ENCODE assay signal across 8 mouse cellular contexts in the genomic region with DNA sequence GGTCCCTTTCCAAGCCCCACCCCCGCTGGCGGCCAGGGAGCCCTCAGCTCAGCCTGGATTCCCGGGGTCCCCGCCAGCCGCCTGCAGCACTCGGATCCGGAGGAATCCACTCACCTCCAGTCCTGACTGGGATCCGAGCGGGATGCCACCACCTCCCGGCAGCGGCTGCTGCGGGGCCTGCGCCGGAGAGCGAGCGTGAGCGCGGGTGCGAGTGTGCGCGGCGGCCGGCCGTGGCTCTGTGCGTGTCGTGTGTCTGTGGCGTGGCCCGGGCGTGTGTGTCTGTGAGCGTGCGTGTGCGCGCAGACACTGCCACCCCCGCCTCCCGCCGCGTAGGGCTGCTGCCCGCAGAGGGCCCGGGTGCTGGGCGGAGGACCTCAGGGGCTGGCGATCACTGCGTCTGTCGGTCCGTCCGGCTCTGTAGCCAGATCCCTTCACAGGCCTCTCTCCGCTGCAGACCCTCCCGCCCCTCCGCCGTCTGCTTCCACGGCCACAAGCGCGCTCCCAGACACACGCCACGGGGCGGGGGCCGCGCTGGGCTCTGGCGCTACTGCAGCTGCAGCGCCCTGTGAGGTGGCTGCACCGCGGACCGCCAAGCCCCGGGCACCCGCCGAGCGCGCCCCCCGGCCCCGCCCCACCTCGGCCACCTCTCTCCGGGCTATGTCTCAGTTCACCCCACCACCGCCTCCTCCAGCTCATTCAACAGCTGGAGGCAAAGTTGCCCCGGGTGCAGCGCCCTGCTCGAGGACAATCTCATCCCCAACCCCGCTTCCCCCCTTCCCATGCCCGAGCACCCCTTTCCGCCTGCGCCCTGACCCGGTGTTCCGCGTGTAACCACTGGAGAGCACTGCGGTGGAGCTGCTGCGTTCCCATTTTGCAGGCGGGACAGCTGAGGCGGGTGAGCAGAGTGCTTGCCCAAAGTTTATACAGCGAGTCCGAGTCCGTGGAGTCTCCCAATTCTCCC. TPM values are rescaled to one million over a fixed set of nuclear protein-coding genes. Genes with fewer than 3 reads are reported as not detected.
DNase-seq lines count a peak whose midpoint lies in the region; ATAC-seq and TF ChIP-seq lines count a peak whose summit lies in the region.

TSS of gene Elfn2 (minus strand) at position 482 of the 961 bp plus-strand sequence.

- H3K4me3 ChIP-seq in heart, embryonic 13.5 days = peak within 1 kb of the TSS; percentile 53
- H3K4me3 ChIP-seq in embryonic facial prominence, embryonic 12.5 days = peak within 1 kb of the TSS; percentile 47
- peak within 1 kb of the TSS; percentile 41 for H3K4me3 ChIP-seq in intestine, embryonic 15.5 days (replicated peaks)
- H3K4me3 ChIP-seq in liver, postnatal 0 days (ENCODE audit: low read depth, low read length) = 0 out of 2 replicates have a peak within 1 kb of the TSS, but pooled peaks have one; percentile 10
- H3K4me3 ChIP-seq in stomach, embryonic 14.5 days (ENCODE audit: low read depth, low read length) = peak within 1 kb of the TSS; percentile 40

- peaks cover 89% of the 10 kb centered on the region for H3K27me3 ChIP-seq in heart, embryonic 13.5 days (replicated peaks)
- H3K27me3 ChIP-seq in embryonic facial prominence, embryonic 12.5 days = peaks cover 77% of the 10 kb centered on the region
- peaks cover 81% of the 10 kb centered on the region for H3K27me3 ChIP-seq in intestine, embryonic 15.5 days (replicated peaks)
- H3K27me3 ChIP-seq in liver, postnatal 0 days (ENCODE audit: insufficient read depth, low read length) = peaks cover 75% of the 10 kb centered on the region
- peaks cover 54% of the 10 kb centered on the region for H3K27me3 ChIP-seq in stomach, embryonic 14.5 days (ENCODE audit: control insufficient read depth, insufficient read depth, low read length)

- no peak within 1 kb of the TSS for H3K27ac ChIP-seq in heart, embryonic 13.5 days (replicated peaks)
- H3K27ac ChIP-seq in embryonic facial prominence, embryonic 12.5 days = no peak within 1 kb of the TSS
- no peak within 1 kb of the TSS for H3K27ac ChIP-seq in intestine, embryonic 15.5 days
- H3K27ac ChIP-seq in liver, postnatal 0 days (ENCODE audit: low read depth) = no peak within 1 kb of the TSS
- no peak within 1 kb of the TSS for H3K27ac ChIP-seq in stomach, embryonic 14.5 days (ENCODE audit: low read length)

- no peak for ATAC-seq in heart, embryonic 13.5 days (ENCODE audit: extremely low read depth, insufficient number of reproducible peaks, low FRiP score, low TSS enrichment)
- no peak for ATAC-seq in embryonic facial prominence, embryonic 12.5 days (ENCODE audit: insufficient number of reproducible peaks, insufficient read depth, low FRiP score, low TSS enrichment)
- ATAC-seq in intestine, embryonic 15.5 days = 0 out of 2 replicates have a peak, but pooled peaks have one; percentile 36
- ATAC-seq in liver, postnatal 0 days = no peak
- no peak; the same call in 1 of the 2 replicates for ATAC-seq in stomach, embryonic 14.5 days (ENCODE audit: insufficient number of reproducible peaks, insufficient read depth, low FRiP score, low read depth)
- ATAC-seq in inflammation-experienced regulatory T-cells, adult 6 months = no peak

- peak within 1 kb of the TSS; percentile 75 for H3K4me2 ChIP-seq in heart, embryonic 13.5 days
- peak within 1 kb of the TSS; percentile 96 for H3K4me2 ChIP-seq in embryonic facial prominence, embryonic 12.5 days (replicated peaks)
- H3K4me2 ChIP-seq in intestine, embryonic 15.5 days (replicated peaks) = peak within 1 kb of the TSS; percentile 77
- no peak within 1 kb of the TSS for H3K4me2 ChIP-seq in liver, postnatal 0 days (ENCODE audit: low read depth, low read length)
- H3K4me2 ChIP-seq in stomach, embryonic 14.5 days (replicated peaks; ENCODE audit: low read depth, low read length) = peak within 1 kb of the TSS; percentile 78

- H3K36me3 ChIP-seq in heart, embryonic 13.5 days = no peaks in the 10 kb centered on the region
- no peaks in the 10 kb centered on the region for H3K36me3 ChIP-seq in embryonic facial prominence, embryonic 12.5 days
- H3K36me3 ChIP-seq in intestine, embryonic 15.5 days = no peaks in the 10 kb centered on the region
- H3K36me3 ChIP-seq in liver, postnatal 0 days (replicated peaks; ENCODE audit: insufficient read depth, low read length) = no peaks in the 10 kb centered on the region
- no peaks in the 10 kb centered on the region for H3K36me3 ChIP-seq in stomach, embryonic 14.5 days (ENCODE audit: control insufficient read depth, insufficient read depth, low read length)

- no peak for TF ChIP-seq EP300 in liver, postnatal 0 days (IDR thresholded peaks at IDR 0.05; ENCODE audit: low read depth)

- no peak for TF ChIP-seq CTCF in liver, postnatal 0 days (IDR thresholded peaks at IDR 0.05; ENCODE audit: low read depth)

- H3K9me3 ChIP-seq in heart, embryonic 13.5 days = no peaks in the 10 kb centered on the region
- no peaks in the 10 kb centered on the region for H3K9me3 ChIP-seq in embryonic facial prominence, embryonic 12.5 days
- no peaks in the 10 kb centered on the region for H3K9me3 ChIP-seq in intestine, embryonic 15.5 days
- H3K9me3 ChIP-seq in liver, postnatal 0 days (ENCODE audit: low read length) = no peaks in the 10 kb centered on the region
- H3K9me3 ChIP-seq in stomach, embryonic 14.5 days (ENCODE audit: control insufficient read depth, low read depth, low read length) = no peaks in the 10 kb centered on the region

- peaks cover 30% of the 10 kb centered on the region for H3K4me1 ChIP-seq in heart, embryonic 13.5 days
- H3K4me1 ChIP-seq in embryonic facial prominence, embryonic 12.5 days = peaks cover 7% of the 10 kb centered on the region; the same call in 1 of the 2 replicates
- peaks cover 15% of the 10 kb centered on the region; the same call in 1 of the 2 replicates for H3K4me1 ChIP-seq in intestine, embryonic 15.5 days (replicated peaks)
- 0 out of 2 replicates have a peak, but pooled peaks cover 4% of the 10 kb centered on the region for H3K4me1 ChIP-seq in liver, postnatal 0 days (ENCODE audit: insufficient read depth)
- H3K4me1 ChIP-seq in stomach, embryonic 14.5 days (ENCODE audit: control insufficient read depth, insufficient read depth, low read length) = peaks cover 9% of the 10 kb centered on the region; the same call in 1 of the 2 replicates

- no peak for DNase-seq in heart, adult 9 months (ENCODE audit: low spot score in 2 of 2)
- DNase-seq in ES-CJ7 (ENCODE audit: low read depth, low spot score) = peak; percentile 27
- no peak for DNase-seq in liver, postnatal 0 days

- WGBS in heart, embryonic 13.5 days = 2% methylated on average over 88 of the region's 89 CpGs
- WGBS in embryonic facial prominence, embryonic 12.5 days = 2% methylated on average over 72 of the region's 89 CpGs
- 2% methylated on average over 87 of the region's 89 CpGs for WGBS in intestine, embryonic 15.5 days
- 5% methylated on average over 83 of the region's 89 CpGs for WGBS in liver, postnatal 0 days (ENCODE audit: insufficient replicate concordance)
- WGBS in stomach, embryonic 14.5 days = 2% methylated on average over 88 of the region's 89 CpGs

- H3K9ac ChIP-seq in heart, embryonic 13.5 days = peak within 1 kb of the TSS; percentile 69
- peak within 1 kb of the TSS; percentile 51 for H3K9ac ChIP-seq in embryonic facial prominence, embryonic 12.5 days
- H3K9ac ChIP-seq in intestine, embryonic 15.5 days = peak within 1 kb of the TSS; percentile 13; the same call in 1 of the 2 replicates
- H3K9ac ChIP-seq in liver, postnatal 0 days (replicated peaks) = no peak within 1 kb of the TSS
- H3K9ac ChIP-seq in stomach, embryonic 14.5 days (replicated peaks; ENCODE audit: low read depth, low read length) = no peak within 1 kb of the TSS

RNA-seq across cellular contexts. Expression of gene Elfn2, which starts in this region (rescaled TPM):
- polyA plus RNA-seq in heart, embryonic 13.5 days (2015; fragmentation: Nextera tagmentation; extraction: Ambion mirVana) = 0.03 TPM in 1 of 2 replicates, not detected in the other
- 0.06 and 0.19 TPM in 2 replicates for polyA plus RNA-seq in embryonic facial prominence, embryonic 12.5 days (2016; fragmentation: Nextera tagmentation; extraction: Ambion mirVana)
- polyA plus RNA-seq in intestine, embryonic 15.5 days (2015; fragmentation: Nextera tagmentation; extraction: Ambion mirVana) = 0.08 and 0.29 TPM in 2 replicates
- polyA plus RNA-seq in liver, postnatal 0 days (2015; fragmentation: Nextera tagmentation; extraction: Ambion mirVana) = not detected in 2 replicates
- polyA plus RNA-seq in stomach, embryonic 14.5 days (2014; fragmentation: Nextera tagmentation; extraction: Ambion mirVana) = 0.10 TPM in 1 of 2 replicates, not detected in the other
- under 1 TPM in 1 of 3 experiments, not detected in 2; 0.05 TPM for polyA plus RNA-seq in inflammation-experienced regulatory T-cells, adult 6 months (2017; shearing (Covaris generic))

Comparison
In these comparisons a context has a peak if more than half of its experiments do, and no peak if none do; other contexts are left out.
1. Peak in ATAC-seq, H3K4me3 ChIP-seq, H3K9ac ChIP-seq and H3K4me2 ChIP-seq in intestine, embryonic 15.5 days; RNA of the gene not detected or under 1 TPM.
2. H3K9ac ChIP-seq: peak in heart, embryonic 13.5 days (single experiment) and embryonic facial prominence, embryonic 12.5 days (single experiment); none in liver, postnatal 0 days (single experiment) and stomach, embryonic 14.5 days (single experiment).
3. Peak in every context shown above with its lines, with median percentiles within 50 percentile points of each other: H3K4me3 ChIP-seq.